Mouse (Mus musculus): ENCODE measurements at regions not wholly inside any gene's neighbourhood (a gene's known extent, or its start where the extent isn't known, plus 50 kb on each side); places are given as distances from the start of the nearest gene placed in this dataset.

DNA sequence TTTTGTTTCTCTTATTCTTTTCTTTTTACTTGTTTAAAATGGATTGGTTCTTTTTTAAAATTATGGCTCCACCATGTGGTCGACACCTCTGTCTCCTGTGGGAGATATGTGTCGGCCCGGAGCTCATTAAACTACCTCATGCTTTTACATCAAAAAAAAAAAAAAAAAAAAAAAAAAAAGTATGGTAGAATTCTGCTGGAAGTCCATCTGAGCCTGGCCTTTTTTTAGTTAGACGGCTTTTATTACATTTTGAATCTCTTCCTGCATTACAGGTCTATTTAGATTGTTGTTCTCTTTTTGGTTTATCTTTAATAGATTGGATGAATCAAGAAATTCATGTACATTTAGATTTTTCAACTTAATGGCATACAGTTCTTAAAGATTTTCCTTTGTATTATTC lies 350.8 kb upstream of the Ascc3 start:
- DNase-seq (ENCODE audit: low spot score), result no peak

DNA sequence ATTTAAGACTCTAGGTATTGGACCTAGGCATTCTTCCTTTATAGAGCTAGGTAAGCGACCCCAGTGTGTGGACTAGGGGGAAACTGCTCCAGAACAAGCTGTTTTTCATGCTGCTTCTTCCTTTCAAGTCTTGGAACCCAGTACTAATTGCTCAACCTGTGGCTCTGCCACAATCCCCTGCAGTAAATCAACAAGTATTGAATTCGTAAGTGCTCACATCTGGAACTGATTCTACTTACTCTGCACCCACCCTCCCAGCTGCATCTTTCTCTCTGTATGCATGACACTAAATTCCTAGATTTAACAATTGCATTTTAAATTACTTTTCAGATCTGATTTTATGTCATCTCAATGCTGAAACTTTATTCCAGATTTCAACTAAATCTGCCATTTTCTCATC lies 388.9 kb upstream of the Ascc3 start:
- no peak for DNase-seq (ENCODE audit: low spot score)

DNA sequence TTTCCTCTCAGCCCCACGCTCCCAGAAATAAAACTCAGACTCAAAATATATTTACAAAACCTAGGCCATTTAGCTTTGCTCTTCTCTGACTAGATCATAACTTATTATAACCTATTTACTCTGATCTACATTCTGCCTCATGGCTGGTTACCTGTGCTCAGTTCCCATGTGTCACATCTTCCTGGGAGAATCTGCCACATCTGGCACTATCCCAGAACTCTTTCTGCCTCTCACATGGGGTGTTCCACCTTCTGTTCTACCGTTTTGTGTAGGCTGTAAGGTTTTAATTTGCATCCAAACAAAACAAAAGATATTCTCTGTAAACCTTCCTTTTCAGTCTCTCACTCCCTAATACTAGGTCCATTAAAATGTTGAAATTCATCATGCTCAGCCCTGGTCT lies 390.8 kb upstream of the Ascc3 start:
- no peak for DNase-seq (ENCODE audit: low spot score)

DNA sequence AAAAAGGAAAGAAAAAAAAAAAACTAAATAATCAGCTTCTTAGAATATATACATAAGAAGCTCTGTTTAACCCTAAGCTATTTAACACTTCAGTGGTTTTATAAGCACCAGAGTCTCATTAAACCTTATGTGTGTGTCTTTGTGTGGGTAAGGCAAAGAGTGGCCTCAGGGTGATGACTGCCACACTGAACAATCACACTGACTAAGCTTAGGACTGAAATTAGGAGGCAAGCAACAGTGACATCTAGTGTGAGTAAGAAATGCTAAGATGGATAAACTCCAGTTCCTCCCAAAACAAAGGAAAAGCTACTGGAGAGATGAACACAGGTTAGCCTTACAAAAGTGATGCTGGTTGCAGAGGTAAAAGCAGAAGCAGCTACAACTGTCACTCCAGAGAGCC lies 392.6 kb upstream of the Ascc3 start:
- DNase-seq (ENCODE audit: low spot score), result no peak

DNA sequence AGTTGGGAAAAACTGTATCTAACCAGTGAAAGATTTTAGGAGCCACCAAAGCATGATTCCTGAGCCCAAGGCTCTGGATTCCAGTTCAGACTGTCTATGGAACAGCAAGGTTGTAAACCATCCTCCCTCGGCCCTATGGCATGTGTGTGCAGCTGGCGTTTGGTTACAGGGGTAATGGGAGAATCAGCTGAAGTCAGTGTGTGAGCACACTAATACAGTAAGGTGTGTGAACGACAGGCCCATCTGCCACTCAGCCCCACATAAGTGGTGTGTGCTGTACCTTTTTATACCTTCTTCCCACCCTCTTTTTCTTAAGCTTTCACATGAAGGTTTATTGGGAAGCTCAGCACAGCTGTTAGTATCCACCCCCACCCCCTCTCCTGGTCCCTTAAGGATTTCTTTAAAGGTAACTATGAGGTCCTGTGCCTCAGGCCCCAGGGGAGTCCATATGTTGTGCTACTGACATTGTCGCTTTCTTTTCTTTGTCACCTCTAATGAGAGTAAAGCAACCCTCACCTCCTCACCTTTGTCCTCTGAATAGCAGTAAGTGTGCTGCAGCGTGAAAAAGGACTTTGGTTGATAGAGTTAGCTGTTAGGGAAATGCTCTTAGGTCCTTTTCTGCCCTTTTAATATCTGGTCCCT lies 394.5 kb upstream of the Ascc3 start:
- DNase-seq (ENCODE audit: low spot score), result no peak

DNA sequence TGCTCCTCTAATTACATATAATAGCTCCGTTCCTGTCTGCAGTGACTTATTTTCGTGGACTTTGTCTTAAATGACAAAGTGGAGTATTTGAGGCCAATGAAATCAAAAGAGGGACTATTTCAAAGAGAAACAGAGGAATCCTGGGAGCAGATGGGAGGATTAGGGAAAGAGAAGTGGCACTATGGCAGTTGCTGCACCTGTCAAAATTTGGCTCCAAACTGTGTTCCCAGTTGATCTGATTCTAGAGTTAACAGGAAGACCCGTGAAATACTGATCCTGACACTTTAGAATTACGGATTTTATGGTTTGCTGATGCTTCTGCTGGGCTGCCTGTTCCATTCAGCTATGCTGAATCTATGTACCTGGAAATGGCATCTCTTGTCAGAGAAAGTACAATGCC lies 401.7 kb upstream of the Grik2 start:
- DNase-seq (ENCODE audit: low spot score), result no peak

DNA sequence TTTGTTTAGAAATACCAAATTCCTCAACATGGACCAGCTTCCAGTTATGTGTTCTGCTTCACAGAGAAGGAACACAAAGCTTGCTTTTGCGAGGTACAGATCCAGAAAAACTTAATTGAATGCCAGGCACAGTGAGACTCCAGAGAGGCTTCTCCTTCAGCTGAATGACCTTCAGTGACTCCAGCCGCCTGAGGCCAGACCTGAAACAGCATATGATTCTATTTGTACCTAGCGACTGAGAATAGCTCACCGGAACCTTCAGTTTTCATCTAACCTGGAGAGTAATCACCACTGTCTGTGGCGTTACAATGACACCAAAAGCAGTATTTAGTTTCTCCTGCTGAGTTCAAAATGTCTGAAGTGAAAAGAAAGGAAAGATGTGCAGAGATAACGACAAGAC lies 380.6 kb upstream of the Grik2 start:
- DNase-seq (ENCODE audit: low spot score), result no peak

DNA sequence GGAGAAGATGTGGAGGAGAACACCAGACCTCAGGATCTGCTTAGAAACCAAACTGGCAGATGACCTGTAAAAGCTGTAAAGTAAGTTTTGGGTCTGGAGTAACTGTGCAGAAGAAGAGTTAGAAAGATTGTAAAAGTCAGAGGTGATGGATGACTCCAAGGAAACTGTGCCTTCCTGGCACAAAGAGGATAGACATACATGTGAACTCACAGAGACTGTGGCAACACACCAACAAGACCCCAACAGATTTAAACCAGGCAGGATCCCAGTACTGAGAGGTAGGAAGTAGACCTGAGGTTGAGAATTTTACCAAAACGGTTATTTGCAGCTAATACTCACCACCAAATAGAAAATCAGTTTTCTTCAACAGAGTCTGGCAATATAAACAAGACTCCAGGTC lies 349.8 kb upstream of the Grik2 start:
- DNase-seq (ENCODE audit: low spot score), result no peak

DNA sequence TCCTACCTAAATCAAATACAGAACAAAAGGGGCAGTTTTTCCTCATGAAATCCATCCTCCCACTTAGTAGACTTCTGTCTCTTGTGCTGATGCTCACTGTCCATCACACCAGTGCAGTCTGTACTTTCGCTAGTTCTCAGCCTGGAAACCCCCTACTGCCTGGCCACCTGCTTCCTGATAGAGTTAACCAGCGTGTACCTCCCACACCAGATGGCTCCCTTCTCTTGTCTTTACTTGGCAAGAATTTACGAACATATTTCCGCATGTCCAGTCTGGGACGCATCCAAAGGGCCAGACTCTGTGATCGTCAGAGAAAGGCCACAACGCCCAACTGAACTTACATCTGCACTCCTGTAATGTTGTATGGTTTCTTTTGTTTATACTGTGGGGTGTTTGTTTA lies 349.2 kb upstream of the Grik2 start:
- peak; percentile 7 for DNase-seq (ENCODE audit: low spot score)

DNA sequence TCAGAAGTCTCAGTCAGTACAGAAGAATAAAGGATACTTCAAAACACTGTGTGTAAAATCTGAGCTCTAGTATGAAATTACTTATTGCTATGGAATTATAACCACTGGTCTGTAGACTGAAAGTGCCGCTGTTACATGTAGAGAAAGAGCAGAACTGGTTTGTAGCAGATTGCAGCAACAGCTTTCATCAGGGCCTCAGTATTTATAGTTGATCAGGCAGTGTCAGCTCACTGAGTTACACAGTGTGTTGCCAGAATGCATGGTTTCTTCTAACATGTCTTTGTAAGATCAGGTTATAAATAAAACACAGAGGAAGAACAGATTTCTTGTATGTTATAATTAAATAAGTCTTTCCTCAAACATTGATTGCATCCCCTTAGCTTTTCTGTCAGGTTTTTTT lies 347.6 kb upstream of the Grik2 start:
- DNase-seq (ENCODE audit: low spot score), result no peak

DNA sequence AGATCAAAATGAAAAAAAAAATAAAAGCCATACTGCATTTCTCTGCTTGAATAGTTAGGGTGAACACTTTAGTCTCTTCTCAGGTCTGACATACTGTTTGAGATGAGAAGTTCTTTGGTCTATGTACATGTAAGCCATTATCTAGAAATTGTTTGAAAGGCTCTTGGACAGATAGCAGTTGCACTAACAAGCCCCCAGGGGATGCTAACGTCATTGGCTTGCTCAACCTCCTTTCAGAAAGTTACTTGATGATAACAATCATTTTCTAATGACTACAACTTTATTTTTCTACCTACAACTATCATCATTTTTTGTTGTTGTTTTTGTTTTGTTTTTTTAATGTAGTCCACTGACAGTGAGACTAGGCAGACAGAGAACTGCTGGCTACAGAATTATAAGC lies 346.9 kb upstream of the Grik2 start:
- DNase-seq (ENCODE audit: low spot score), result no peak
